Mouse (Mus musculus) cerebellum, adult 2 months (tissue): ENCODE data around the gene Rpl35a. TPM values are rescaled to one million over a fixed set of nuclear protein-coding genes. Genes with fewer than 3 reads are reported as not detected.

ENCODE experiments used
- DNase-seq, 2 experiments: peaks; one replicate each; pipeline ENCODE4 v3.0.0; 2021
- H3K27ac ChIP-seq: fragments of 200-500 bp; 2 replicates; pipeline ENCODE4 v1.5.1; 2012; ENCODE audit warnings: low read length, control low read depth, inconsistent platforms; ENCODE audit not compliant: insufficient read depth
- H3K27me3 ChIP-seq: fragments of 200-500 bp; 2 replicates; pipeline ENCODE4 v1.6.1; 2012; ENCODE audit warnings: inconsistent platforms, mild to moderate bottlenecking, low read length, moderate library complexity; ENCODE audit not compliant: control insufficient read depth, insufficient read depth
- H3K4me1 ChIP-seq: fragments of 200-500 bp; 2 replicates; pipeline ENCODE4 v1.6.1; 2011; ENCODE audit warnings: low read length; ENCODE audit not compliant: control insufficient read depth, insufficient read depth
- H3K4me3 ChIP-seq: fragments of 200-500 bp; replicated peaks from 2 replicates; pipeline ENCODE3; 2011; ENCODE audit warnings: mild to moderate bottlenecking, low read depth, low read length, control low read depth; ENCODE audit not compliant: insufficient read depth
- CTCF ChIP-seq: fragments of 200-500 bp; IDR thresholded peaks from 2 replicates; pipeline ENCODE4 v1.5.1; 2011; ENCODE audit warnings: low read depth, mild to moderate bottlenecking, control low read depth, low read length, moderate library complexity, borderline replicate concordance; ENCODE audit not compliant: insufficient read depth
- POLR2A ChIP-seq: fragments of 200-500 bp; IDR thresholded peaks from 2 replicates; pipeline ENCODE4 v1.6.1; 2011; ENCODE audit warnings: low read length, control low read depth, borderline replicate concordance; ENCODE audit not compliant: insufficient read depth
- WGBS: fragments of 180-500 bp; shearing (Covaris S2); methylation state at CpG from one replicate; pipeline ENCODE4 v1.1.7; 2018; 5-methylcytosine and 5-hydroxymethylcytosine counted together
- polyA plus RNA-seq: library from polyadenylated mRNA; depleted of rRNA; stranded (reverse); fragments of >200 nt; gene quantifications from 2 replicates; pipeline ENCODE4 v1.2.3, GENCODE M21; 2012; rRNA removed

Rpl35a gene
- polyA plus RNA-seq, 1 experiment = 665 TPM

DNA sequence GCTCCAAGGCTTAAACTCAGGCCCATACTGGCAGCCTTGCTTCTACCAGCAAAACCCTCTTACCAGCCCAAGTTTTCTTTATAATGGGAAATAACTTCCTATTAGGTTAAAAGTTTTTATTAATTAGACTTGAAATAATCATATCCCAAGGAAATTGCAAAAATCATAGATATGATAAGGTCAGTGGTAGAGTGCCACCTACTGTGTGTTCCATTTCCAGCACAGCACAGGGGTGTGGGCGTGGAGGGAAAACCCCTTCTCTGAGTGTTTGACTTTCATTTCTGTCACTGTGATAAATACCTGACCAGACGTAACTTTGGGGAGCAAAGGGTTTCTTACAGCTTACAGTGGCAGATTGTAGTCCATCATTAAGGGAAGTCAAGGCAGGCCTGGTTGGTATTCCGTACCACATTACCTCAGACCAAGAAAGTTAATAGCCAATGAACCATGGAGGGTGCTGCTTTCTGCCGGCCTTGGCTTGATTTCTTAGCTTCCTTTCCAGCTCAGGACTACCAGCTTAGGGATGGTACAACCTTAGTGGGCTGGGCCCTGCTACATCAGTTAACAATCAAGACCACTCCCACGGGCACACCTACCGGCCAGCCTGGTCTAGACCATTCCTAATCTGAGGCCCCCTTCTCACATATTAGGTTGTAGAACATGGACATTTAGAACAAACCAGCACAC, 16.8 kb downstream of the Rpl35a start:
- no peak overlapping the region for H3K4me3 ChIP-seq
- no peak overlapping the region for H3K27ac ChIP-seq
- WGBS = 89% methylated on average over 6 of the region's 6 CpGs
- no peaks in the 10 kb centered on the region for H3K4me1 ChIP-seq
- no peak for DNase-seq
- no peaks in the 10 kb centered on the region for H3K27me3 ChIP-seq
- TF ChIP-seq CTCF = no peak
- TF ChIP-seq POLR2A = no peak

- H3K27ac ChIP-seq = no peak overlapping the region
- no peak for TF ChIP-seq CTCF
- TF ChIP-seq POLR2A = no peak
- no peaks in the 10 kb centered on the region for H3K4me1 ChIP-seq
- H3K27me3 ChIP-seq = no peaks in the 10 kb centered on the region
- no peak overlapping the region for H3K4me3 ChIP-seq
- 83% methylated on average over 5 of the region's 5 CpGs for WGBS
- DNase-seq = no peak
These were observed 18.7 kb downstream of the Rpl35a start for GRCm38 (mm10) chr16:33074967-33075366.

- Histone ChIP-seq H3K4me3 (no peak overlapping the region), H3K27ac (no peak overlapping the region), H3K4me1 (no peaks in the 10 kb centered on the region), H3K27me3 (no peaks in the 10 kb centered on the region)
- no peak for TF ChIP-seq POLR2A
- DNase-seq = no peak
- 86% methylated on average over 6 of the region's 6 CpGs for WGBS
These were observed 19.8 kb downstream of the Rpl35a start for GRCm38 (mm10) chr16:33076078-33076477.

- TF ChIP-seq POLR2A (no peak), CTCF (no peak)
- no peak overlapping the region for H3K27ac ChIP-seq
- no peaks in the 10 kb centered on the region for H3K4me1 ChIP-seq
- 92% methylated on average over 5 of the region's 5 CpGs for WGBS
- DNase-seq = no peak
- H3K4me3 ChIP-seq = no peak overlapping the region
- no peaks in the 10 kb centered on the region for H3K27me3 ChIP-seq
These were observed 20.9 kb downstream of the Rpl35a start for GRCm38 (mm10) chr16:33077069-33077627.

DNA sequence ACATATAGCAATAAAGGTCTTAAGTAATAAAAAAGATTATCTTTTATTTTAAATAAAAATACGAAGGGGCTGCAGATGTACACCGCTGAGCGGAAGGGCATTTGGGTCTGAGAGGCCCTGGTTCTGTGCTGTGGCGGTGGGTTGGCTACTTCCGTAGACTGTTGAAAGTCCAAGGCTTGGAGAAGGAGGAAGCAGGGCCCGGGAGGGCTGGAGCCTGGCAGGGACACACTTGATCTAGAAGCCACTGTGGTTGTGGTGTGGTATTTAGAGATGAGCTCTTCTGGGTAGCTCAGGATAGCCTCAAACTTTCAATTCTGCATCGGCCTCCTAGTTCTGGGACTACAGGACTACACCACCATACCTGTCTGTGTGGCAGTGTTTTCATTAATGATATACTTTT, 23.8 kb downstream of the Rpl35a start:
- Histone ChIP-seq H3K4me3 (no peak overlapping the region), H3K27ac (no peak overlapping the region), H3K4me1 (no peaks in the 10 kb centered on the region), H3K27me3 (no peaks in the 10 kb centered on the region)
- 97% methylated on average over 7 of the region's 7 CpGs for WGBS
- no peak for TF ChIP-seq POLR2A
- no peak for TF ChIP-seq CTCF
- DNase-seq = no peak

- no peak overlapping the region for H3K27ac ChIP-seq
- 93% methylated on average over 6 of the region's 6 CpGs for WGBS
- H3K4me3 ChIP-seq = no peak overlapping the region
- no peak for TF ChIP-seq POLR2A
- no peak for TF ChIP-seq CTCF
- no peaks in the 10 kb centered on the region; the same call in 1 of the 2 replicates for H3K4me1 ChIP-seq
- no peaks in the 10 kb centered on the region for H3K27me3 ChIP-seq
- DNase-seq = no peak
These were observed 26.7 kb downstream of the Rpl35a start for GRCm38 (mm10) chr16:33082951-33083350.

DNA sequence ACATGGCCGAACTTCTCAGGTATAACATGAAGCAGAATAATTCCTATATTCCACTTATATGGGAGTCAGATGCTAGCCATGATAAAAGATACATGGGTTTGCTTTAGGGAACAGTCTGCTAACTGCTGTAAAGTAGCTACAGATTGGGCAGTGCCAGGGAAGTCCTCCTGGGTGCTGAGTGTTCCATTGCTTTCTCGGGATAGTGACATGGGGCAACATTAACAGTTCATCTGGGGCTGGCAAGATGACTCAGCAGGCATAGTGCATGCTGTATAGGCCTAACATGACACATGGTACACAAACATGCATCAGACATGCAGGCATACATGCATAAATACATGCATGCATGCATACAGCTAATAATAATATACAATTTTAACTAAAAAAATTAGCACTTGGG, 27.7 kb downstream of the Rpl35a start:
- Histone ChIP-seq H3K4me1 (no peaks in the 10 kb centered on the region; the same call in 1 of the 2 replicates), H3K27ac (no peak overlapping the region), H3K27me3 (no peaks in the 10 kb centered on the region), H3K4me3 (no peak overlapping the region)
- DNase-seq = no peak
- WGBS = 91% methylated on average over 2 of the region's 2 CpGs
- TF ChIP-seq POLR2A (no peak), CTCF (no peak)

DNA sequence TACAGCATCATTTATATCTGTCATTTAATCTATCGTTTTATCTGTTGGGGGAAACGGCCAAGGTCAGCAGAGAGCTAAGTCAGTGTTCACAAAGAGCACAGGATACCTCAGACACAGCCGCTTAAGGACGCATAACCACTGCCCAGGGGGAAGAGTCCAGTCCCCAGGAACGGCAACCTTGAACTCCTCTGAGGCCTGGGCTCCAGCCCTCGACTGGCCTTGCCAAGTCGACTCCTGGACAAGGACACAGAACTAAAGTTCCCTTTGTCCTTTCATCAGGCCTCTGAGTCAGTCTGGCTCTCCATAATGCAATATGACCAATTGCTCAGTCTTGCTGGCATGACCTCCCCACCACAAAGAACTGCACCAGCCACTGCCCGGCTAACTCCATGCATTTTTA, 29.4 kb downstream of the Rpl35a start:
- Histone ChIP-seq H3K4me1 (no peaks in the 10 kb centered on the region; the same call in 1 of the 2 replicates), H3K27ac (no peak overlapping the region), H3K4me3 (no peak overlapping the region), H3K27me3 (no peaks in the 10 kb centered on the region)
- WGBS = 81% methylated on average over 8 of the region's 8 CpGs
- TF ChIP-seq POLR2A = no peak
- no peak for DNase-seq

Other genes starting within 250 kb of the Rpl35a start
- gene Smbd1, start 246.0 kb upstream of the Rpl35a start, polyA plus RNA-seq = not detected in 2 replicates
- gene Fyttd1, start 179.0 kb upstream of the Rpl35a start, polyA plus RNA-seq = 52.5 and 53.7 TPM in 2 replicates
- 71.9 and 73.4 TPM in 2 replicates for gene Rubcn, start 178.7 kb upstream of the Rpl35a start, polyA plus RNA-seq
- gene Lrch3, start 142.4 kb upstream of the Rpl35a start, polyA plus RNA-seq = 56.1 and 56.7 TPM in 2 replicates
- 1.7 and 2.2 TPM in 2 replicates for gene Iqcg, start 235 bp upstream of the Rpl35a start, polyA plus RNA-seq
- gene Lmln, start 6.1 kb downstream of the Rpl35a start, polyA plus RNA-seq = 12.2 and 14.1 TPM in 2 replicates
- gene Osbpl11, start 128.6 kb downstream of the Rpl35a start, polyA plus RNA-seq = 12.5 and 12.8 TPM in 2 replicates
- 21.9 and 24.8 TPM in 2 replicates for gene Snx4, start 195.0 kb downstream of the Rpl35a start, polyA plus RNA-seq